Mouse (Mus musculus): ENCODE measurements around the gene Mrgprh. TPM values are rescaled to one million over a fixed set of nuclear protein-coding genes. Genes with fewer than 3 reads are reported as not detected.
"Not testable (repeated sequence)": the region's sequence is repeated elsewhere in the genome, so short reads cannot be mapped to it uniquely, and the experiment has no call there.

Mrgprh gene
- total RNA-seq, 4 experiments from 2014 or later, result 0.13 TPM; not detected in 3

GRCm38 (mm10) chr17:12868640-12869039, 7.2 kb upstream of the Mrgprh start:
- no peak for DNase-seq

GRCm38 (mm10) chr17:12872275-12873028, 3.4 kb upstream of the Mrgprh start:
- DNase-seq, result no peak

GRCm38 (mm10) chr17:12880178-12880577, 4.3 kb downstream of the Mrgprh start:
- peak; percentile 59 for DNase-seq

GRCm38 (mm10) chr17:12881216-12881615, 5.4 kb downstream of the Mrgprh start:
- DNase-seq, result no peak

- no peak for DNase-seq
Measured at GRCm38 (mm10) chr17:12886620-12887019, 10.8 kb downstream of the Mrgprh start.

GRCm38 (mm10) chr17:12887021-12887775, 11.4 kb downstream of the Mrgprh start:
- no peak for DNase-seq

- no peak for DNase-seq
Measured at GRCm38 (mm10) chr17:12891054-12891453, 15.2 kb downstream of the Mrgprh start.

- no peak for DNase-seq
Measured at GRCm38 (mm10) chr17:12892033-12892432, 16.2 kb downstream of the Mrgprh start.

- no peak for DNase-seq
Measured at GRCm38 (mm10) chr17:12897674-12898073, 21.8 kb downstream of the Mrgprh start.

- DNase-seq, result not testable (repeated sequence)
Measured at GRCm38 (mm10) chr17:12898607-12899006, 22.8 kb downstream of the Mrgprh start.

- no peak for DNase-seq
Measured at GRCm38 (mm10) chr17:12902291-12902690, 26.5 kb downstream of the Mrgprh start.

- no peak for DNase-seq
Measured at GRCm38 (mm10) chr17:12903372-12904333, 27.8 kb downstream of the Mrgprh start.

- DNase-seq, result no peak
Measured at GRCm38 (mm10) chr17:12904349-12904748, 28.5 kb downstream of the Mrgprh start.

GRCm38 (mm10) chr17:12905810-12906209, 30.0 kb downstream of the Mrgprh start:
- DNase-seq, result no peak

GRCm38 (mm10) chr17:12906436-12906835, 30.6 kb downstream of the Mrgprh start:
- DNase-seq, result no peak

- no peak for DNase-seq
Measured at GRCm38 (mm10) chr17:12909361-12910280, 33.8 kb downstream of the Mrgprh start, which contains the start of gene Pnldc1. Pnldc1 (minus strand) TSS chr17:12910230.

- no peak for DNase-seq
Measured at GRCm38 (mm10) chr17:12910391-12910790, 34.6 kb downstream of the Mrgprh start.

- no peak for DNase-seq
Measured at GRCm38 (mm10) chr17:12915488-12915880, 39.6 kb downstream of the Mrgprh start, which contains the start of gene Tcp1. Tcp1 (plus strand) TSS chr17:12915701.

GRCm38 (mm10) chr17:12915881-12916583, 40.2 kb downstream of the Mrgprh start, which contains the start of gene Mrpl18:
Mrpl18 (minus strand) TSS chr17:12916345.
- peak; percentile 99 for DNase-seq

- DNase-seq, result no peak
Measured at GRCm38 (mm10) chr17:12916588-12917380, 41.0 kb downstream of the Mrgprh start.
